Mouse (Mus musculus) CH12.LX (cell line): ENCODE data around the gene Nat10. TPM values are rescaled to one million over a fixed set of nuclear protein-coding genes. Genes with fewer than 3 reads are reported as not detected.

ENCODE experiments used
- DNase-seq: peaks from one replicate; pipeline ENCODE4 v3.0.0-alpha.2; 2013; ENCODE audit errors: extremely low read depth
- H3K27ac ChIP-seq: 2 replicates; pipeline ENCODE4 v1.5.1; 2012; ENCODE audit warnings: low read depth, mild to moderate bottlenecking, control low read depth, moderate library complexity; ENCODE audit not compliant: insufficient read depth
- H3K27me3 ChIP-seq: replicated peaks from 2 replicates; pipeline ENCODE3; 2012; ENCODE audit warnings: inconsistent platforms
- H3K36me3 ChIP-seq, 2 experiments: replicated peaks in 1 of 2; 2 replicates each; pipeline versions ENCODE3 to v1.6.1; 2012; ENCODE audit warnings: inconsistent platforms in 1 of 2, low read length in 1 of 2, mild to moderate bottlenecking in 1 of 2, mixed read lengths in 1 of 2, moderate library complexity in 1 of 2; ENCODE audit not compliant: control insufficient read depth in 1 of 2, insufficient read depth in 1 of 2
- H3K4me1 ChIP-seq, 2 experiments: 2 replicates each; pipeline ENCODE4 v1.6.1; 2012; ENCODE audit warnings: inconsistent platforms in 1 of 2, moderate library complexity in 1 of 2; ENCODE audit not compliant: insufficient read depth in 2 of 2, control insufficient read depth in 1 of 2
- H3K4me2 ChIP-seq: 2 replicates; pipeline ENCODE4 v1.6.1; 2012; ENCODE audit warnings: low read depth, mild to moderate bottlenecking, control low read depth; ENCODE audit not compliant: poor library complexity, insufficient read depth, severe bottlenecking
- H3K4me3 ChIP-seq, 3 experiments: fragments of 150-350 bp in 1 of 3; sonication (generic) in 1 of 3; replicated peaks in 1 of 3; 2 replicates each; pipeline versions ENCODE3 to v1.5.1; 2011 to 2012; ENCODE audit warnings: low read depth in 2 of 3, low read length in 2 of 3, mild to moderate bottlenecking in 2 of 3, moderate library complexity in 2 of 3, control low read depth in 1 of 3, improper control_type of control experiment in 1 of 3, inconsistent platforms in 1 of 3, mixed read lengths in 1 of 3; ENCODE audit not compliant: poor library complexity in 1 of 3
- H3K79me2 ChIP-seq: replicated peaks from 2 replicates; pipeline ENCODE4 v1.6.1; 2012; ENCODE audit warnings: mild to moderate bottlenecking, moderate library complexity; ENCODE audit not compliant: control insufficient read depth, poor library complexity, insufficient read depth, severe bottlenecking; ENCODE audit errors: extremely low read depth
- H3K9ac ChIP-seq: 2 replicates; pipeline ENCODE4 v1.6.1; 2012; ENCODE audit warnings: low read depth, mild to moderate bottlenecking, control low read depth, moderate library complexity; ENCODE audit not compliant: insufficient read depth
- H3K9me3 ChIP-seq: replicated peaks from 2 replicates; pipeline ENCODE3; 2012; ENCODE audit warnings: low read length, inconsistent platforms, mixed read lengths
- CHD1 ChIP-seq: IDR thresholded peaks from 2 replicates; pipeline ENCODE4 v1.6.1; 2012; ENCODE audit warnings: low read depth, low read length, improper control_type of control experiment, inconsistent platforms
- CTCF ChIP-seq, 2 experiments: IDR thresholded peaks in 1 of 2; conservative IDR thresholded peaks in 1 of 2; 2 replicates each; pipeline ENCODE4 v1.5.1; 2011 to 2012; ENCODE audit warnings: low read depth in 2 of 2, low read length in 2 of 2, improper control_type of control experiment in 1 of 2, inconsistent platforms in 1 of 2, mild to moderate bottlenecking in 1 of 2, moderate library complexity in 1 of 2
- ELF1 ChIP-seq: IDR thresholded peaks from 2 replicates; pipeline ENCODE4 v1.6.1; 2014; ENCODE audit warnings: low read depth, mild to moderate bottlenecking, inconsistent platforms, low read length, improper control_type of control experiment
- EP300 ChIP-seq: IDR thresholded peaks from 2 replicates; pipeline ENCODE4 v1.6.1; 2011; ENCODE audit warnings: low read length, improper control_type of control experiment
- ETS1 ChIP-seq: conservative IDR thresholded peaks from 2 replicates; pipeline ENCODE4 v1.6.1; 2012; ENCODE audit warnings: low read depth, mild to moderate bottlenecking, inconsistent platforms, low read length, improper control_type of control experiment, moderate library complexity
- JUN ChIP-seq: IDR thresholded peaks from 2 replicates; pipeline ENCODE4 v1.6.1; 2011; ENCODE audit warnings: low read depth, mild to moderate bottlenecking, low read length, improper control_type of control experiment, moderate library complexity; ENCODE audit not compliant: insufficient read depth
- JUND ChIP-seq: conservative IDR thresholded peaks from 2 replicates; pipeline ENCODE4 v1.6.1; 2011; ENCODE audit warnings: low read depth, low read length, improper control_type of control experiment
- KAT2A ChIP-seq: IDR thresholded peaks from 2 replicates; pipeline ENCODE4 v1.6.1; 2012; ENCODE audit warnings: low read length, improper control_type of control experiment, inconsistent platforms; ENCODE audit not compliant: insufficient replicate concordance
- MAX ChIP-seq: IDR thresholded peaks from 2 replicates; pipeline ENCODE4 v1.6.1; 2011; ENCODE audit warnings: low read length, improper control_type of control experiment
- MAZ ChIP-seq: IDR thresholded peaks from 2 replicates; pipeline ENCODE4 v1.6.1; 2012; ENCODE audit warnings: low read depth, mild to moderate bottlenecking, inconsistent platforms, low read length, improper control_type of control experiment, moderate library complexity
- MXI1 ChIP-seq: IDR thresholded peaks from 2 replicates; pipeline ENCODE4 v1.6.1; 2011; ENCODE audit warnings: mild to moderate bottlenecking, low read depth, low read length, improper control_type of control experiment
- MYC ChIP-seq: IDR thresholded peaks from 2 replicates; pipeline ENCODE4 v1.6.1; 2011; ENCODE audit warnings: low read depth, mild to moderate bottlenecking, improper control_type of control experiment, low read length
- POLR2A ChIP-seq: IDR thresholded peaks from 2 replicates; pipeline ENCODE4 v1.6.1; 2011; ENCODE audit warnings: low read depth, mild to moderate bottlenecking, improper control_type of control experiment, low read length
- RAD21 ChIP-seq: IDR thresholded peaks from 2 replicates; pipeline ENCODE4 v1.6.1; 2011; ENCODE audit warnings: low read depth, mild to moderate bottlenecking, low read length, improper control_type of control experiment, moderate library complexity
- RCOR1 ChIP-seq: conservative IDR thresholded peaks from 2 replicates; pipeline ENCODE4 v1.6.1; 2012; ENCODE audit warnings: low read depth, mild to moderate bottlenecking, inconsistent platforms, low read length, improper control_type of control experiment
- SIN3A ChIP-seq: IDR thresholded peaks from 2 replicates; pipeline ENCODE4 v1.6.1; 2012; ENCODE audit warnings: low read length, improper control_type of control experiment, inconsistent platforms
- USF1 ChIP-seq: IDR thresholded peaks from 2 replicates; pipeline ENCODE4 v1.6.1; 2014; ENCODE audit warnings: low read depth, mild to moderate bottlenecking, inconsistent platforms, low read length, improper control_type of control experiment
- USF2 ChIP-seq: conservative IDR thresholded peaks from 2 replicates; pipeline ENCODE4 v1.6.1; 2011; ENCODE audit warnings: low read depth, low read length, improper control_type of control experiment
- ZC3H11A ChIP-seq: IDR thresholded peaks from 2 replicates; pipeline ENCODE4 v1.6.1; 2012; ENCODE audit warnings: low read depth, mild to moderate bottlenecking, inconsistent platforms, low read length, improper control_type of control experiment
- ZKSCAN1 ChIP-seq: IDR thresholded peaks from 2 replicates; pipeline ENCODE4 v1.6.1; 2012; ENCODE audit warnings: low read depth, inconsistent platforms, low read length, improper control_type of control experiment, borderline replicate concordance
- ZMIZ1 ChIP-seq: IDR thresholded peaks from 2 replicates; pipeline ENCODE4 v1.6.1; 2012; ENCODE audit warnings: low read depth, mild to moderate bottlenecking, inconsistent platforms, low read length, improper control_type of control experiment
- ZNF384 ChIP-seq: IDR thresholded peaks from 2 replicates; pipeline ENCODE4 v1.6.1; 2012; ENCODE audit warnings: low read depth, low read length, improper control_type of control experiment, inconsistent platforms
- dilution Hi-C: fragments of 300-500 bp; cut with MboI; formaldehyde crosslinking; loops from 2 replicates; pipeline ENCODE4 v1.14.3; 2020; ENCODE audit warnings: low sequenced_read_pairs; ENCODE audit not compliant: extremely low pct_unique_long_range_greater_than_20kb, extremely low pct_ligation_motif_present
- in situ Hi-C: fragments of 300-500 bp; cut with MboI; formaldehyde crosslinking; loops from 3 replicates; pipeline ENCODE4 v1.14.3; 2019; ENCODE audit warnings: low sequenced_read_pairs, low pct_ligation_motif_present, low pct_unique_long_range_greater_than_20kb, mixed read lengths
- polyA plus RNA-seq: library from polyadenylated mRNA; unstranded; fragments of >175 nt; gene quantifications from 2 replicates; pipeline ENCODE4 v1.2.1, GENCODE M21; 2012; ENCODE audit warnings: low read depth; ENCODE audit not compliant: insufficient read length
- total RNA-seq, 2 experiments: library from RNA; depleted of rRNA; stranded (reverse); fragments of 300-350 nt in 1 of 2; fragments of >200 nt in 1 of 2; gene quantifications; 2 replicates each; pipeline ENCODE4 v1.2.3; 2012 to 2014

Nat10 gene
- total and polyA plus RNA-seq, 3 experiments, result 31.0 to 83.6 (median 36.0) TPM

DNA sequence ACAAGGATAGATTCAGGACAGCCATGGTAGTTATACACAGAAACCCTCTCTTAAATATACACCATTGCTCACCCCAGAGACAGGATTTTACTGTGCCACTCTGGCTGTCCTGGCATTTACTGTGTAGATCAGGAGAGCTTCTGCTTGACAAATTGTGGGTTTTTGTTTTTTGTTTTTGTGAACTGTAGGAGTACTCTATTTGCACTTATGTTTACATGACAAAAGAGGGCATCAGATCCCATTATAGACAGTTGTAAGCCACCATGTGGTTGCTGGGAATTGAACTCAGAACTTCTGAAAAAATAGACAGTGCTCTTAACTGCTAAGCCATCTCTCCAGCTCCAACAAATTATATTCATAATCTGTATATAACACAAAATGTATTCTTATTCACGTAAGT is 30.9 kb upstream of the Nat10 start:
- Histone ChIP-seq H3K27ac (no peak overlapping the region), H3K36me3 (peaks cover 17 to 55% of the 10 kb centered on the region in 2 experiments), H3K9me3 (no peaks in the 10 kb centered on the region), H3K27me3 (no peaks in the 10 kb centered on the region), H3K4me1 (peaks cover 9 to 71% of the 10 kb centered on the region in 2 experiments; a peak in 3 of 4 replicates), H3K4me3 (no peak overlapping the region), H3K4me2 (no peak overlapping the region; the same call in 1 of the 2 replicates), H3K79me2 (peaks cover 83% of the 10 kb centered on the region), H3K9ac (no peak overlapping the region; the same call in 1 of the 2 replicates)
- no peak for DNase-seq
- dilution Hi-C loops, result no loop called here
- in situ Hi-C loops, result no loop called here
- TF ChIP-seq KAT2A (no peak), RCOR1 (no peak), RAD21 (no peak), USF1 (no peak), MAZ (no peak), MXI1 (no peak), USF2 (no peak), MYC (no peak), ZC3H11A (no peak), ZKSCAN1 (no peak), JUN (no peak), ZNF384 (no peak), CHD1 (no peak), SIN3A (no peak), POLR2A (no peak), JUND (no peak), ETS1 (no peak), MAX (no peak), CTCF (conservative IDR thresholded peaks at IDR 0.05 in 1 of 2, IDR thresholded peaks at IDR 0.05 in 1 of 2; ENCODE audit: low read depth in 2 of 2, low read length in 2 of 2) (no peak), ELF1 (no peak)

DNA sequence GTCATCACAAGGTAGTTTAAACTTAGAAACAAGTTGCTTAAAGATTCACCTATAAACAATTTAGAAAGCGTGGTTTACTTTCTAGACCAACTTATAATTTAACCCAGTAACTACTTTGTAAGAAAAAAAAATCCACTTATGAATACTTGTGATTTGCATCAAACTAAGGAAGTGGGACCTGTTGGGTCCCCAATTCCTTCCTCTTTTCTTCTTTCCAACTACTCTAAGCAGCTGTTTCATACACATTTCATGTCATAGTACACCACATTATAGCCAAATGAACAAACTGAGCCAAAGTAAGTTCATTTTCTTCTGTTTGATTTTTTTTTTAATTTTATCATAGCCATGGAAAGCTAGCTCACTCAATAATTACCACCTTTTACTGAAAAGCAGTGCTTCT is 24.7 kb upstream of the Nat10 start:
- dilution Hi-C loops, result no loop called here
- no peaks in the 10 kb centered on the region for H3K27me3 ChIP-seq
- H3K9ac ChIP-seq, result no peak overlapping the region
- H3K9me3 ChIP-seq, result no peaks in the 10 kb centered on the region
- H3K36me3 ChIP-seq, result peaks cover 18 to 56% of the 10 kb centered on the region in 2 experiments
- DNase-seq, result peak; percentile 56
- in situ Hi-C loops, result no loop called here
- H3K4me1 ChIP-seq, result peaks cover 4 to 53% of the 10 kb centered on the region in 2 experiments; a peak in 2 of 4 replicates
- H3K4me2 ChIP-seq, result no peak overlapping the region
- no peak overlapping the region for H3K27ac ChIP-seq
- H3K4me3 ChIP-seq, result no peak overlapping the region
- peak; percentile 73; the same call in 1 of the 2 replicates for TF ChIP-seq EP300
- peak; percentile 85 for TF ChIP-seq ZNF384
- no peak for TF ChIP-seq ZMIZ1
- no peak for TF ChIP-seq SIN3A
- TF ChIP-seq, all 38 proteins: peak for 2
- peaks cover 64% of the 10 kb centered on the region for H3K79me2 ChIP-seq
